In the genomic region with DNA sequence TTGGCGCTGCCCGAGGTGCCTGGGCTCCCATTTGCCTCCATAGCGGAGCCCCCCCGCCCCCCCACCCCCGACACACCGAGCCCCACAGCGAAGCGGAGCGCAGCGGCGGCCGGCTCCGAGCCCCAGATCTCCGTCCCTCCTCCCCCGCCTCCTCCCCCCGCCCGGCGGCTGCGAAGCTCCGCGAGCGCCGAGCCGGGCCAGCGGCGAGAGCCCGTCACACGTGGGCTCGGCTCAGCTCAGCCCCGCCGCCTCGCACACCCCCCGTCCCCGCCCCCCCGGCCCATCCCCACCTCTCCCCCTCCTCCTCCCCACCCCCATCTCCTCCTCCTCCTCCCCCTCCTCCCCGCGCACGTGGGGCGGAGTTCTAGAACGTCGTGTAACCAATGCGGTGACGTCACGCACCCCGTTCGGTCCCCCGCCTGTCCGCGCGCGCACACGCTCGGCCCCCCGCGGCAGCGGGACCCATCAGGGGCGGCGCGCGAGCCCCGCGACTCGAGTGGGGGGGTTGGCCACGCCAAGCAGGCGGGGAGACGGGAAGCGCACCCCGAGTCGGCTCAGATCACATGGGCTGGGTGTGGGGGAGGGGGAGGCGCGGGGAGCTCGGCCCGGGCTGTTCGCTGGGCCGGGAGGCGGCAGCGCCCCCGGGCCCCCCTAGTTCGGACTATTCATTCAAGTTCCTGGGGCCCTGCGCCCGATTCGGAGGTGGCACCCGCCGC, we compare ENCODE assay signal across 1 mouse cellular context.
TF ChIP-seq lines count a peak whose summit lies in the region.

Msi2 (minus strand) TSS at position 464 of the 716 bp plus-strand sequence.

TF ChIP-seq in MEL, 35 proteins besides CTCF, POLR2A, EP300 and RAD21 (continued from another document):
- TF ChIP-seq MAFK (IDR thresholded peaks at IDR 0.05; ENCODE audit: borderline replicate concordance, low read depth, low read length) (no peak), NRF1 (IDR thresholded peaks at IDR 0.05; ENCODE audit: insufficient read depth, low read depth, low read length, poor library complexity, severe bottlenecking) (peak; percentile 52), USF1 (IDR thresholded peaks at IDR 0.05; ENCODE audit: low read depth, low read length) (peak; percentile 81), GABPA (IDR thresholded peaks at IDR 0.05; ENCODE audit: low read depth, low read length) (no peak), USF2 (IDR thresholded peaks at IDR 0.05; ENCODE audit: borderline replicate concordance in 1 of 2, insufficient read depth in 1 of 2, low read depth in 1 of 2, low read length in 2 of 2) (no peak), BHLHE40 (IDR thresholded peaks at IDR 0.05; ENCODE audit: borderline replicate concordance, low read depth, low read length) (no peak)
